Mouse (Mus musculus) effector memory CD4-positive, alpha-beta T cell, adult 5 months (primary cell): Measurements from ENCODE around the gene Zfp952. TPM values are rescaled to one million over a fixed set of nuclear protein-coding genes. Genes with fewer than 3 reads are reported as not detected.

Experiments used
- polyA plus RNA-seq: library from polyadenylated mRNA; unstranded; fragments of 100-300 nt; shearing (Covaris generic); gene quantifications from one replicate; pipeline ENCODE4 v1.2.1, GENCODE M21; 2017

Zfp952 gene
- polyA plus RNA-seq = 9.7 TPM

GRCm38 (mm10) chr17:32992699-32993474 lies at the start of gene Zfp952:
TSS of gene Zfp952 (plus strand) at chr17:32993129.

GRCm38 (mm10) chr17:32947215-32947914 lies 45.6 kb upstream of the Zfp952 start, which contains the start of gene Cyp4f13:
TSS of gene Cyp4f13 (minus strand) at chr17:32947402.

GRCm38 (mm10) chr17:32965623-32966290 lies 27.2 kb upstream of the Zfp952 start, which contains the start of gene Zfp472:
TSS of gene Zfp472 (plus strand) at chr17:32965814.

GRCm38 (mm10) chr17:33032900-33033891 lies 40.3 kb downstream of the Zfp952 start, which contains the start of gene Zfp763:
TSS of gene Zfp763 (minus strand) at chr17:33033402.

Other genes with a start within 250 kb of the Zfp952 start
- gene Zfp871, start 204.8 kb upstream of the Zfp952 start, polyA plus RNA-seq = 34.4 TPM
- gene Zfp811, start 183.2 kb upstream of the Zfp952 start, polyA plus RNA-seq = not detected
- 5.2 TPM for gene Zfp799, start 162.9 kb upstream of the Zfp952 start, polyA plus RNA-seq
- 0.20 TPM for gene Zfp870, start 101.5 kb upstream of the Zfp952 start, polyA plus RNA-seq
- not detected for gene Cyp4f14, start 75.8 kb upstream of the Zfp952 start, polyA plus RNA-seq
- gene Cyp4f13, start 45.7 kb upstream of the Zfp952 start, polyA plus RNA-seq = 47.3 TPM
- gene Zfp472, start 27.3 kb upstream of the Zfp952 start, polyA plus RNA-seq = 12.3 TPM
- 1.5 TPM for gene Zfp763, start 40.3 kb downstream of the Zfp952 start, polyA plus RNA-seq
- gene 4921501E09Rik, start 74.9 kb downstream of the Zfp952 start, polyA plus RNA-seq = not detected
- gene Zfp563, start 96.2 kb downstream of the Zfp952 start, polyA plus RNA-seq = 1.8 TPM
- gene Morc2b, start 146.6 kb downstream of the Zfp952 start, polyA plus RNA-seq = not detected
- not detected for gene Olfr55, start 175.3 kb downstream of the Zfp952 start, polyA plus RNA-seq
- not detected for gene Olfr239, start 198.2 kb downstream of the Zfp952 start, polyA plus RNA-seq
- gene Olfr1564, start 228.6 kb downstream of the Zfp952 start, polyA plus RNA-seq = not detected